Mouse (Mus musculus): ENCODE results near the gene Jmy. TPM values are rescaled to one million over a fixed set of nuclear protein-coding genes. Genes with fewer than 3 reads are reported as not detected.
A peak's percentile ranks its signal among the peaks of the same experiment; 100 is the strongest.

Gene Jmy
- total and polyA plus RNA-seq, 2 experiments from 2014 or later: 6.4 to 32.6 TPM

DNA sequence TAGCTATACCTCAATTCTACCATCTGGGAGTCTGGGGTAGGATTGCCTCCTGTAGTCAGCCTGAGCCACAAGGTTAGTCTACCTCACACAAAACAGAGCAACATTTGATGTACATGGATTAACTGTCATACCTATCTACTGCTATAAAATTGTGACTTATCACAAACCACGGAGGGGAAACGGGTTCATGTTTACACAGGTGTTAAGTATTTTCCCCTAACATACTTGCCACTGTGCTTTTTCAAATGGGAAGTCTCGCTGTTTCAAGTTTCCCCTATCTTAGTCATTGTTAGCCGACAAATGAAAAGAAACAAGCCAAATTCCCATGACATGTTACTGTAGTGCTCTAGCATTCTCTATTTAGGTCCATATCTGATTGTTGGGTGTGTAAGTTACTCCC is 2.1 kb upstream of the Jmy start:
- Histone ChIP-seq H3K27ac (ENCODE audit: low read depth) (no peak overlapping the region), H3K9me3 (replicated peaks; ENCODE audit: control insufficient read depth, low read length) (no peaks in the 10 kb centered on the region), H3K27me3 (ENCODE audit: control insufficient read depth, insufficient read depth, low read length) (no peaks in the 10 kb centered on the region), H3K4me3 (ENCODE audit: low read depth, low read length) (no peak overlapping the region), H3K4me1 (ENCODE audit: control insufficient read depth, insufficient read depth) (peaks cover 9% of the 10 kb centered on the region), H3K36me3 (replicated peaks; ENCODE audit: control insufficient read depth, insufficient read depth, low read length) (no peaks in the 10 kb centered on the region), H3K9ac (replicated peaks; ENCODE audit: low read depth, low read length) (no peak overlapping the region), H3K4me2 (ENCODE audit: low read depth, low read length) (no peak overlapping the region)
- WGBS: 50% methylated on average over 4 of the region's 4 CpGs
- ATAC-seq (ENCODE audit: insufficient read depth, low read depth) (no peak), DNase-seq (ENCODE audit: low spot score) (no peak)
- TF ChIP-seq EP300 (IDR thresholded peaks at IDR 0.05; ENCODE audit: low read depth) (no peak), CTCF (IDR thresholded peaks at IDR 0.05; ENCODE audit: low read depth) (no peak)

GRCm38 (mm10) chr13:93499973-93500633 is 495 bp upstream of the Jmy start:
- TF ChIP-seq CTCF (IDR thresholded peaks at IDR 0.05; ENCODE audit: low read depth): no peak
- TF ChIP-seq EP300 (IDR thresholded peaks at IDR 0.05; ENCODE audit: low read depth): no peak
- no peaks in the 10 kb centered on the region for H3K36me3 ChIP-seq (replicated peaks; ENCODE audit: control insufficient read depth, insufficient read depth, low read length)
- no peaks in the 10 kb centered on the region for H3K27me3 ChIP-seq (ENCODE audit: control insufficient read depth, insufficient read depth, low read length)
- peak overlapping the region; percentile 100 for H3K4me3 ChIP-seq (ENCODE audit: low read depth, low read length)
- peak overlapping the region; percentile 99 for H3K9ac ChIP-seq (replicated peaks; ENCODE audit: low read depth, low read length)
- no peaks in the 10 kb centered on the region for H3K9me3 ChIP-seq (replicated peaks; ENCODE audit: control insufficient read depth, low read length)
- DNase-seq (ENCODE audit: low spot score): no peak
- WGBS: 11% methylated on average over 12 of the region's 12 CpGs
- peak overlapping the region; percentile 90 for H3K4me2 ChIP-seq (ENCODE audit: low read depth, low read length)
- ATAC-seq (ENCODE audit: insufficient read depth, low read depth): no peak; the same call in 1 of the 2 replicates
- peak overlapping the region; percentile 99 for H3K27ac ChIP-seq (ENCODE audit: low read depth)
- peaks cover 17% of the 10 kb centered on the region for H3K4me1 ChIP-seq (ENCODE audit: control insufficient read depth, insufficient read depth)

DNA sequence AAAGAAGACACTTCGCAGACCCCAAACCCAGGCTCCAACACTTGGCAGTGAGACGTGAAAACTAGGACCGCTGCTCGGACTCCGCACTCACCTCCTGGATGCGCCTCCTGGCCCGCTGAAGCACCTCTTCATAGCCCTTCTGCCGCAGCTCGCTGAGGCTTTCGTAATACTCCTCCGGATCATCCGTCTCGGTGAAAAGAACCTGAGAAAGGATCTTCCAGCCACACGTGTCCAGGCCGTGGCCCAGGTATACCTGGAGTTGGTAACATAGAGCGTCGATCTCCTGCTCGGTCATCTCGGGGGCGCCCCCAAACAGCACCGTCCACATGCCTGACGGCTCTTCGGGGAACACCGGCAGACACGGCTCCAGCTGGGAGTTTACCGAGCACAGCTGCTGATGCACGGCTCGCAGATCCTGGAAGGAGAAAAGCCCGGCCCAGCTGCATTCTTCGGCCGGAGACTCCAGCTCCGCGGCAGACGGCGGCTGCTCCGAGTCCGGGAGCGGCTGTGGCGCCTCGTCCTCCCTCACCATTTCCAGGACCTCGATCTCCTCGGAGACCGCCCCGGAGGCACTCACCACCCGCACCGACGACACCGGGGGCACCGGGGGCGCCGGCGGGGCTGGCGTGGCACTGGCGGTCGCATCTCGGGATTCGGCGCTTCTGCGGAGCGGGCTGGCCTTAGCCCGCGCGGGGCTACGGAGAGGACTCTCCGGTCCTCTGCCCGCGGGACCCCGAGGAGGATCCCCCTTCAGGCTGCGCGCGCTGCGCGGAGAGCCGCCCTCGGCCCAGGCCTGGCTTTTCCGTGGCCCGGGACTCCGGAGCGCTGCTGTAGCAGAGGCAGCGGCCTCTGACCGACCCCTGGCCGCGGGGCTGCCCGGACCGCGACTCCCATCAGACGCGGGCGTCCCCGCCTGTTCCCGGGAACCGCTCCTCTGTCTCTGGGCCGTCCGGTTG is 1.1 kb downstream of the Jmy start:
- DNase-seq (ENCODE audit: low spot score): peak; percentile 32
- Histone ChIP-seq H3K27ac (ENCODE audit: low read depth) (peak overlapping the region; percentile 99), H3K9ac (replicated peaks; ENCODE audit: low read depth, low read length) (peak overlapping the region; percentile 99), H3K9me3 (replicated peaks; ENCODE audit: control insufficient read depth, low read length) (no peaks in the 10 kb centered on the region), H3K4me2 (ENCODE audit: low read depth, low read length) (peak overlapping the region; percentile 90), H3K27me3 (ENCODE audit: control insufficient read depth, insufficient read depth, low read length) (no peaks in the 10 kb centered on the region), H3K4me3 (ENCODE audit: low read depth, low read length) (peak overlapping the region; percentile 100), H3K36me3 (replicated peaks; ENCODE audit: control insufficient read depth, insufficient read depth, low read length) (peaks cover under 1% of the 10 kb centered on the region; the same call in 1 of the 2 replicates), H3K4me1 (ENCODE audit: control insufficient read depth, insufficient read depth) (peaks cover 24% of the 10 kb centered on the region)
- WGBS: under 1% methylated on average over 91 of the region's 94 CpGs
- TF ChIP-seq EP300 (IDR thresholded peaks at IDR 0.05; ENCODE audit: low read depth): no peak
- no peak for TF ChIP-seq CTCF (IDR thresholded peaks at IDR 0.05; ENCODE audit: low read depth)
- ATAC-seq (ENCODE audit: insufficient read depth, low read depth): peak; percentile 31

- H3K9me3 ChIP-seq (replicated peaks; ENCODE audit: control insufficient read depth, low read length): no peaks in the 10 kb centered on the region
- no peaks in the 10 kb centered on the region for H3K27me3 ChIP-seq (ENCODE audit: control insufficient read depth, insufficient read depth, low read length)
- ATAC-seq (ENCODE audit: insufficient read depth, low read depth) (no peak), DNase-seq (ENCODE audit: low spot score) (no peak)
- H3K36me3 ChIP-seq (replicated peaks; ENCODE audit: control insufficient read depth, insufficient read depth, low read length): peaks cover 3% of the 10 kb centered on the region; the same call in 1 of the 2 replicates
- H3K4me2 ChIP-seq (ENCODE audit: low read depth, low read length): peak overlapping the region; percentile 90
- TF ChIP-seq EP300 (IDR thresholded peaks at IDR 0.05; ENCODE audit: low read depth) (no peak), CTCF (IDR thresholded peaks at IDR 0.05; ENCODE audit: low read depth) (no peak)
- peak overlapping the region; percentile 99 for H3K9ac ChIP-seq (replicated peaks; ENCODE audit: low read depth, low read length)
- no peak overlapping the region for H3K27ac ChIP-seq (ENCODE audit: low read depth)
- WGBS: 11% methylated on average over 1 of the region's 1 CpGs
- peaks cover 24% of the 10 kb centered on the region for H3K4me1 ChIP-seq (ENCODE audit: control insufficient read depth, insufficient read depth)
- H3K4me3 ChIP-seq (ENCODE audit: low read depth, low read length): peak overlapping the region; percentile 100
These were observed 2.6 kb downstream of the Jmy start for GRCm38 (mm10) chr13:93496977-93497376.

DNA sequence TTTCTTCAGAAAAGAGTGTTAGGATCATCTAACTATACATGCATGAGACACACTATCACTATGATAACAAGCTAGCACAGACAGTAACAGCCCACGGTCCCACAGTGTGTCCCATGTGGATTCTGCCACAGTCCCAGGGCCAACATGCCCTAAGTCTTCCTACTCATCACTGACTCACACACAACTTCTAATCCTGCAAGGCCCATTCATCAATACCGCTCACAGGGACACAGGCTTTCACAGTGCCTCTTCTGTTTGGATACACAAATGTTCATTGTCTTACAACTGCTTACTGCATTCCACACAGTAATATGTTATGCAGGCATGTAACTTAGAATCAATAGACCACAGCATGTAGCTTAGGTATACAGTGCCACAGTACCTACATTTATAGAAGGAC is 11.1 kb downstream of the Jmy start:
- WGBS: 68% methylated on average over 2 of the region's 2 CpGs
- no peak for DNase-seq (ENCODE audit: low spot score)
- no peak for ATAC-seq (ENCODE audit: insufficient read depth, low read depth)
- H3K4me2 ChIP-seq (ENCODE audit: low read depth, low read length): no peak overlapping the region
- H3K27ac ChIP-seq (ENCODE audit: low read depth): no peak overlapping the region
- H3K9me3 ChIP-seq (replicated peaks; ENCODE audit: control insufficient read depth, low read length): no peaks in the 10 kb centered on the region
- H3K4me1 ChIP-seq (ENCODE audit: control insufficient read depth, insufficient read depth): peaks cover 14% of the 10 kb centered on the region
- H3K9ac ChIP-seq (replicated peaks; ENCODE audit: low read depth, low read length): no peak overlapping the region
- peaks cover 2% of the 10 kb centered on the region; the same call in 1 of the 2 replicates for H3K36me3 ChIP-seq (replicated peaks; ENCODE audit: control insufficient read depth, insufficient read depth, low read length)
- no peak overlapping the region for H3K4me3 ChIP-seq (ENCODE audit: low read depth, low read length)
- H3K27me3 ChIP-seq (ENCODE audit: control insufficient read depth, insufficient read depth, low read length): no peaks in the 10 kb centered on the region
- TF ChIP-seq CTCF (IDR thresholded peaks at IDR 0.05; ENCODE audit: low read depth) (no peak), EP300 (IDR thresholded peaks at IDR 0.05; ENCODE audit: low read depth) (no peak)

All from heart, postnatal 0 days (tissue).